In genomic region chrX:98651431-98651830, GRCm38 (mm10) we compare ENCODE assay signal across 31 mouse cellular contexts.
"Had no signal": no experiment of that assay in that cellular context is flagged by ENCODE, and none has a peak within 500 bp of the region (broad histone marks: within the 10 kb centered on the region; RNA-seq: fewer than 3 reads in every experiment).

No protein-coding gene starts in this region.

- H3K9me3 ChIP-seq: limb, embryonic 12.5 days; limb, embryonic 13.5 days; limb, embryonic 15.5 days; liver, embryonic 12.5 days; liver, embryonic 13.5 days; liver, embryonic 15.5 days; lung, embryonic 15.5 days; megakaryocyte, embryonic 14.5 days; midbrain, embryonic 10.5 days; midbrain, embryonic 12.5 days; midbrain, embryonic 13.5 days; midbrain, embryonic 15.5 days; neural tube, embryonic 12.5 days had no signal

- H3K36me3 ChIP-seq: limb, embryonic 12.5 days; limb, embryonic 13.5 days; limb, embryonic 15.5 days; liver, embryonic 12.5 days; liver, embryonic 13.5 days; liver, embryonic 15.5 days; lung, embryonic 15.5 days; midbrain, embryonic 10.5 days; midbrain, embryonic 12.5 days; midbrain, embryonic 13.5 days; midbrain, embryonic 15.5 days; neural tube, embryonic 12.5 days had no signal

- H3K27me3 ChIP-seq: limb, embryonic 12.5 days; limb, embryonic 13.5 days; limb, embryonic 15.5 days; liver, embryonic 12.5 days; liver, embryonic 13.5 days; liver, embryonic 15.5 days; lung, embryonic 15.5 days; megakaryocyte, embryonic 14.5 days; midbrain, embryonic 12.5 days; midbrain, embryonic 13.5 days; midbrain, embryonic 15.5 days; neural tube, embryonic 12.5 days had no signal

- H3K4me1 ChIP-seq: limb, embryonic 12.5 days; limb, embryonic 13.5 days; limb, embryonic 15.5 days; liver, embryonic 12.5 days; liver, embryonic 13.5 days; liver, embryonic 15.5 days; lung, embryonic 15.5 days; megakaryocyte, embryonic 14.5 days; midbrain, embryonic 10.5 days; midbrain, embryonic 12.5 days; midbrain, embryonic 13.5 days; midbrain, embryonic 15.5 days; neural tube, embryonic 12.5 days had no signal

- ATAC-seq: liver, embryonic 12.5 days; liver, postnatal 0 days; lung, postnatal 0 days; midbrain, embryonic 13.5 days; midbrain, embryonic 15.5 days; midbrain, embryonic 16.5 days had no signal

- H3K27ac ChIP-seq: limb, embryonic 12.5 days; limb, embryonic 13.5 days; limb, embryonic 15.5 days; liver, embryonic 12.5 days; liver, embryonic 13.5 days; liver, embryonic 14.5 days; liver, embryonic 15.5 days; lung, embryonic 15.5 days; macrophage; midbrain, embryonic 10.5 days; midbrain, embryonic 12.5 days; midbrain, embryonic 13.5 days; midbrain, embryonic 15.5 days; neural tube, embryonic 12.5 days had no signal

- DNase-seq: left cerebral cortex, postnatal 4 days; liver; liver, embryonic 13.5 days; liver, postnatal 0 days; lung, adult 18-20 months; lung, adult 2 months; lung, embryonic 14.5 days; lung, postnatal 10 days; lung, postnatal 14 days; lung, postnatal 36 days; lung, postnatal 4 days; midbrain, embryonic 14.5 days had no signal

- H3K4me2 ChIP-seq: limb, embryonic 12.5 days; limb, embryonic 13.5 days; limb, embryonic 15.5 days; liver, embryonic 11.5 days; liver, embryonic 12.5 days; liver, embryonic 13.5 days; liver, embryonic 15.5 days; lung, embryonic 14.5 days; lung, embryonic 15.5 days; midbrain, embryonic 11.5 days; midbrain, embryonic 12.5 days; midbrain, embryonic 13.5 days; midbrain, embryonic 15.5 days; neural tube, embryonic 12.5 days had no signal

- H3K9ac ChIP-seq: limb, embryonic 12.5 days; limb, embryonic 13.5 days; limb, embryonic 15.5 days; liver, embryonic 12.5 days; liver, embryonic 13.5 days; liver, embryonic 14.5 days; liver, embryonic 15.5 days; liver, postnatal 0 days; lung, embryonic 14.5 days; lung, embryonic 15.5 days; midbrain, embryonic 12.5 days; midbrain, embryonic 13.5 days; midbrain, embryonic 15.5 days; neural tube, embryonic 12.5 days had no signal

- H3K4me3 ChIP-seq: limb, embryonic 12.5 days; limb, embryonic 13.5 days; limb, embryonic 15.5 days; liver, embryonic 12.5 days; liver, embryonic 13.5 days; liver, embryonic 15.5 days; lung, embryonic 15.5 days; megakaryocyte, embryonic 14.5 days; midbrain, embryonic 10.5 days; midbrain, embryonic 12.5 days; midbrain, embryonic 13.5 days; midbrain, embryonic 15.5 days; myocyte; neural tube, embryonic 12.5 days had no signal
